In genomic region chr3:115693390-115693789, GRCm38 (mm10) we compare ENCODE assay signal across 15 mouse cellular contexts. TPM values are rescaled to one million over a fixed set of nuclear protein-coding genes. Genes with fewer than 3 reads are reported as not detected.
DNase-seq lines count a peak whose midpoint lies in the region; ATAC-seq lines count a peak whose summit lies in the region.
"Had no signal": no experiment of that assay in that cellular context is flagged by ENCODE, and none has a peak within 500 bp of the region (broad histone marks: within the 10 kb centered on the region; RNA-seq: fewer than 3 reads in every experiment).

No protein-coding gene starts in this region.

- 37% methylated on average over 12 of the region's 12 CpGs for WGBS in liver, embryonic 11.5 days

- H3K9me3 ChIP-seq in liver, embryonic 11.5 days (ENCODE audit: control insufficient read depth, low read length): no peaks in the 10 kb centered on the region
- no peaks in the 10 kb centered on the region for H3K9me3 ChIP-seq in megakaryocyte, embryonic 14.5 days
- H3K9me3 ChIP-seq: embryonic facial prominence, embryonic 10.5 days had no signal

- peak overlapping the region; percentile 40 for H3K4me2 ChIP-seq in liver, embryonic 11.5 days
- H3K4me2 ChIP-seq: heart, embryonic 11.5 days; midbrain, embryonic 11.5 days had no signal

- H3K4me1 ChIP-seq in liver, embryonic 11.5 days (replicated peaks; ENCODE audit: control insufficient read depth, insufficient read depth, low read length): peaks cover 4% of the 10 kb centered on the region
- peaks cover 84% of the 10 kb centered on the region for H3K4me1 ChIP-seq in megakaryocyte, embryonic 14.5 days
- H3K4me1 ChIP-seq: embryonic facial prominence, embryonic 10.5 days had no signal

- peak; percentile 20; the same call in 1 of the 2 replicates for ATAC-seq in liver, embryonic 11.5 days (replicated peaks; ENCODE audit: low FRiP score)
- peak; percentile 50 to 51 for ATAC-seq in hematopoietic stem cell, adult 5-6 weeks (replicated peaks in 1 of 2; ENCODE audit: insufficient read depth in 1 of 2, low FRiP score in 2 of 2, low TSS enrichment in 1 of 2, low read depth in 1 of 2, poor library complexity in 2 of 2, severe bottlenecking in 2 of 2)
- ATAC-seq: intestine, postnatal 0 days had no signal

- H3K27me3 ChIP-seq in liver, embryonic 11.5 days (replicated peaks; ENCODE audit: control insufficient read depth, insufficient read depth, low read length): no peaks in the 10 kb centered on the region
- H3K27me3 ChIP-seq in megakaryocyte, embryonic 14.5 days (replicated peaks): no peaks in the 10 kb centered on the region

- no peaks in the 10 kb centered on the region for H3K36me3 ChIP-seq in liver, embryonic 11.5 days (ENCODE audit: control insufficient read depth, insufficient read depth, low read length)
- H3K36me3 ChIP-seq in megakaryocyte, embryonic 14.5 days (replicated peaks; ENCODE audit: low read length): peaks cover 3% of the 10 kb centered on the region
- H3K36me3 ChIP-seq: embryonic facial prominence, embryonic 10.5 days had no signal

- no peak overlapping the region for H3K27ac ChIP-seq in liver, embryonic 11.5 days (ENCODE audit: low read depth, low read length)
- H3K27ac ChIP-seq: embryonic facial prominence, embryonic 10.5 days had no signal

- no peak for DNase-seq in liver, embryonic 11.5 days (ENCODE audit: low spot score)
- DNase-seq in liver (no peak), MEL-GATA-1-ER (ENCODE audit: extremely low read depth, low read depth) (peak; percentile 69), adipocyte (ENCODE audit: low spot score) (no peak)
- no peak for DNase-seq in adrenal gland, adult 18-20 months (ENCODE audit: low spot score in 2 of 2)
- DNase-seq in Muller cell, postnatal 12 days (ENCODE audit: inconsistent ontology term): no peak
- DNase-seq: cerebellum, adult 8-10 months; kidney, postnatal 4 days; thymus, adult 2 months had no signal

- no peak overlapping the region for H3K9ac ChIP-seq in liver, embryonic 11.5 days (ENCODE audit: low read depth, low read length)

- no peak overlapping the region for H3K4me3 ChIP-seq in liver, embryonic 11.5 days (ENCODE audit: low read depth, low read length)
- H3K4me3 ChIP-seq in megakaryocyte, embryonic 14.5 days (replicated peaks): peak overlapping the region; percentile 88
- H3K4me3 ChIP-seq: embryonic facial prominence, embryonic 10.5 days had no signal

RNA-seq across cellular contexts. Expression of gene S1pr1, which starts 21.5 kb away (rescaled TPM):
- polyA plus RNA-seq in liver, embryonic 11.5 days (2014; fragmentation: Nextera tagmentation; extraction: Ambion mirVana): 17.8 and 18.7 TPM in 2 replicates
- 16.4 and 22.3 TPM in 2 replicates for total RNA-seq in hematopoietic stem cell, adult 5-6 weeks (2017)
- polyA plus RNA-seq in megakaryocyte, embryonic 14.5 days (2012; ENCODE audit: insufficient read depth, low replicate concordance): 2.3 TPM in 1 of 2 replicates, not detected in the other
- total RNA-seq in adrenal gland, adult 18-20 months (2021): 10 to 100 TPM; 16.8 to 25.6 TPM
